8 mouse cellular contexts compared by ENCODE assay signal in the genomic region with DNA sequence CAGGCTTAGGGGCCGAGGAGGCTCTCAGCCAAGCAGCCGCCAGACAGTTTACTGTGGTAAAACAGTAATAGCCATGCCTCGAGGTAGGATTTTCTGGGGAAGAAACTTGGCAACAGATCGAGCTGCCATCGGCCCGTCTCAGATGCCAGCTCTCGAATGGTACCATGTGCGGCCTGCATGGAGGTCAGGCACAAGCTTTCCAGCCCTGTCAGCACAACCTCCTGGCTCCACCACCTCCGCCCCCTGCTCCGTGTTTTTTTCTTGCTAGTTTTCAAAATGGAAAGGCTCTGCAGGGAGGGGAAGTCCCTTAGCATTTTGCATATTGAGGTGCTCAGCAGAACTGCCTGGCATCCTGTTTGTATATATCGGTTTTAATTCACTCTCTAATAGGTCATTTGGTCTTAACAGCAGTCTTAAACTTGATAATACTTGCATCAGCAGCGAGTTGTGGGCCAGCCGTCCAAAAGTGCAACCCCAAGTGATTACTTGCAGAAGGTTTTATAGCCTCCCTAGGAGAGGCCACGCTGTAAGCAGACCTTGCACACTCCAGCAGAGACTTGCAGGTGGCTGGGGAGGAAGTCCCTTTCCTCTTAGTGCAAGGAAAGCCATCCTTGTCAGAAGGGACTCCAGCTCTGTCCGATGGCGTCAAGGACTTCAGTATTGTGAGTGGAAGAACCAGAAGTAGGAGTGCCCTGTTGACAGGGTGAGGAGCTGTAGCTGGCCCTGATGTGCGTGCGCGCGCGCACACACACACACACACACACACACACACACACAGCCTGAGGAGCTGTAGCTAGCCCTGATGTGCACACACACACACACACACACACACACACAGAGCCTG. TPM values are rescaled to one million over a fixed set of nuclear protein-coding genes. Genes with fewer than 3 reads are reported as not detected.
DNase-seq lines count a peak whose midpoint lies in the region; TF ChIP-seq lines count a peak whose summit lies in the region.

No protein-coding gene starts in this region.

- DNase-seq in layer of hippocampus, adult 2 months (ENCODE audit: low spot score in 2 of 2) = no peak
- DNase-seq in layer of hippocampus, postnatal 25 days (ENCODE audit: extremely low spot score in 1 of 2, low spot score in 1 of 2) = no peak
- peak; percentile 65 for DNase-seq in brain, embryonic 14.5 days (ENCODE audit: low read depth)
- peak; percentile 71 for DNase-seq in heart, adult 18-20 months
- DNase-seq in kidney, adult 11 months = peak; percentile 71
- peak; percentile 22 for DNase-seq in lung, postnatal 14 days
- peak; percentile 46 for DNase-seq in thymus, postnatal 14 days
- no peak for DNase-seq in layer of hippocampus, adult 8-10 months (ENCODE audit: low spot score in 2 of 2)

- no peak overlapping the region for H3K4me3 ChIP-seq in layer of hippocampus, adult 2 months

- no peak for TF ChIP-seq CTCF in layer of hippocampus, adult 2 months (conservative IDR thresholded peaks at IDR 0.05)
- TF ChIP-seq CTCF in brain, embryonic 14.5 days (IDR thresholded peaks at IDR 0.05; ENCODE audit: borderline replicate concordance, extremely low read depth, insufficient read depth, insufficient read length) = no peak

- no peak for TF ChIP-seq POLR2A in brain, embryonic 14.5 days (IDR thresholded peaks at IDR 0.05; ENCODE audit: borderline replicate concordance, extremely low read depth, insufficient read depth, insufficient read length, poor library complexity, severe bottlenecking)

- peak overlapping the region; percentile 80 for H3K27ac ChIP-seq in layer of hippocampus, adult 2 months

RNA-seq across cellular contexts. Expression of gene Spock2, which starts 24.8 kb away (rescaled TPM):
- total RNA-seq in layer of hippocampus, adult 2 months (2021) = 100 to 1,000 TPM; 476 to 514 TPM
- total RNA-seq in layer of hippocampus, postnatal 25 days (2021) = 100 to 1,000 TPM; 509 to 518 TPM
- polyA plus RNA-seq in brain, embryonic 14.5 days (2012; rRNA removed) = 87.8 and 159 TPM in 2 replicates
- total RNA-seq in heart, adult 18-20 months (2021) = 10 to 100 TPM; 10.3 to 16.2 TPM
- total RNA-seq in layer of hippocampus, adult 8-10 months (2022) = 100 to 1,000 TPM; 467 to 536 (median 508) TPM

Comparison
In these comparisons a context has a peak if more than half of its experiments do, and no peak if none do; other contexts are left out.
1. DNase-seq: peak in brain, embryonic 14.5 days (single experiment), heart, adult 18-20 months (2 of 2), kidney, adult 11 months (single experiment), lung, postnatal 14 days (single experiment) and thymus, postnatal 14 days (single experiment); none in layer of hippocampus, adult 2 months (0 of 2), layer of hippocampus, postnatal 25 days (0 of 2) and layer of hippocampus, adult 8-10 months (0 of 2).
2. RNA of gene Spock2, which starts 24.8 kb away (total RNA-seq): 467 to 536 TPM in layer of hippocampus, adult 8-10 months, 509 to 518 TPM in layer of hippocampus, postnatal 25 days and 476 to 514 TPM in layer of hippocampus, adult 2 months; 10.3 to 16.2 TPM in heart, adult 18-20 months; every median in the first group is over 10 times any median in the second.